Mouse (Mus musculus): Measurements from ENCODE around the gene Pax7. TPM values are rescaled to one million over a fixed set of nuclear protein-coding genes. Genes with fewer than 3 reads are reported as not detected.

Gene Pax7
- polyA plus RNA-seq, 1 experiment: 0.37 TPM

GRCm38 (mm10) chr4:139818163-139818562 lies 15.2 kb downstream of the Pax7 start:
- no peaks in the 10 kb centered on the region for H3K36me3 ChIP-seq (ENCODE audit: control insufficient read depth, insufficient read depth)
- peaks cover 26% of the 10 kb centered on the region for H3K27me3 ChIP-seq (ENCODE audit: control insufficient read depth, insufficient read depth, insufficient read length)
- no peak overlapping the region for H3ac ChIP-seq (ENCODE audit: control insufficient read depth, insufficient read length)
- no peak for TF ChIP-seq TCF3 (IDR thresholded peaks at IDR 0.05; ENCODE audit: insufficient read length, low read depth)
- no peak for TF ChIP-seq POLR2A (IDR thresholded peaks at IDR 0.05; ENCODE audit: insufficient read length, low read depth)
- no peak for TF ChIP-seq CEBPB (IDR thresholded peaks at IDR 0.05; ENCODE audit: insufficient read depth, poor library complexity, severe bottlenecking)
- no peak for TF ChIP-seq MYOD1 (IDR thresholded peaks at IDR 0.05; ENCODE audit: control insufficient read depth in 1 of 3, insufficient read length in 2 of 3, low read depth in 2 of 3)
- no peak for TF ChIP-seq USF1 (IDR thresholded peaks at IDR 0.05; ENCODE audit: low read depth)
- no peak for TF ChIP-seq REST (IDR thresholded peaks at IDR 0.05; ENCODE audit: insufficient read depth, insufficient read length)
- no peak for TF ChIP-seq TCF12 (IDR thresholded peaks at IDR 0.05; ENCODE audit: insufficient read depth, poor library complexity, severe bottlenecking)
- TF ChIP-seq MAX (IDR thresholded peaks at IDR 0.05; ENCODE audit: low read depth): no peak
- H3K79me2 ChIP-seq (ENCODE audit: control insufficient read depth, insufficient read depth): no peaks in the 10 kb centered on the region
- no peak overlapping the region for H3K4me2 ChIP-seq (ENCODE audit: low read depth)
- no peak overlapping the region for H3K4me3 ChIP-seq

- no peak overlapping the region for H3K4me2 ChIP-seq (ENCODE audit: low read depth)
- H3K27me3 ChIP-seq (ENCODE audit: control insufficient read depth, insufficient read depth, insufficient read length): peaks cover 4% of the 10 kb centered on the region
- no peak overlapping the region for H3ac ChIP-seq (ENCODE audit: control insufficient read depth, insufficient read length)
- no peak overlapping the region for H3K4me3 ChIP-seq
- no peaks in the 10 kb centered on the region for H3K36me3 ChIP-seq (ENCODE audit: control insufficient read depth, insufficient read depth)
- H3K79me2 ChIP-seq (ENCODE audit: control insufficient read depth, insufficient read depth): no peaks in the 10 kb centered on the region
- TF ChIP-seq TCF3 (IDR thresholded peaks at IDR 0.05; ENCODE audit: insufficient read length, low read depth) (no peak), USF1 (IDR thresholded peaks at IDR 0.05; ENCODE audit: low read depth) (no peak), REST (IDR thresholded peaks at IDR 0.05; ENCODE audit: insufficient read depth, insufficient read length) (no peak), CEBPB (IDR thresholded peaks at IDR 0.05; ENCODE audit: insufficient read depth, poor library complexity, severe bottlenecking) (no peak), POLR2AphosphoS2 (IDR thresholded peaks at IDR 0.05; ENCODE audit: insufficient read length, low read depth) (no peak), MYOG (IDR thresholded peaks at IDR 0.05; ENCODE audit: control insufficient read depth in 1 of 3, insufficient read depth in 1 of 3, insufficient read length in 2 of 3, low read depth in 2 of 3) (no peak), POLR2A (IDR thresholded peaks at IDR 0.05; ENCODE audit: insufficient read length, low read depth) (no peak), SRF (IDR thresholded peaks at IDR 0.05; ENCODE audit: control insufficient read depth, insufficient read length, low read depth) (no peak), E2F4 (IDR thresholded peaks at IDR 0.05; ENCODE audit: insufficient read depth) (no peak), MAX (IDR thresholded peaks at IDR 0.05; ENCODE audit: low read depth) (no peak)
These were observed 19.9 kb downstream of the Pax7 start for GRCm38 (mm10) chr4:139813371-139813960.

- no peak overlapping the region for H3ac ChIP-seq (ENCODE audit: control insufficient read depth, insufficient read length)
- H3K4me2 ChIP-seq (ENCODE audit: low read depth): no peak overlapping the region
- no peaks in the 10 kb centered on the region for H3K79me2 ChIP-seq (ENCODE audit: control insufficient read depth, insufficient read depth)
- H3K4me3 ChIP-seq: no peak overlapping the region
- no peak for TF ChIP-seq POLR2AphosphoS2 (IDR thresholded peaks at IDR 0.05; ENCODE audit: insufficient read length, low read depth)
- TF ChIP-seq MYOD1 (IDR thresholded peaks at IDR 0.05; ENCODE audit: control insufficient read depth in 1 of 3, insufficient read length in 2 of 3, low read depth in 2 of 3): no peak
- TF ChIP-seq E2F4 (IDR thresholded peaks at IDR 0.05; ENCODE audit: insufficient read depth): no peak
- TF ChIP-seq TCF3 (IDR thresholded peaks at IDR 0.05; ENCODE audit: insufficient read length, low read depth): no peak
- no peak for TF ChIP-seq POLR2A (IDR thresholded peaks at IDR 0.05; ENCODE audit: insufficient read length, low read depth)
- TF ChIP-seq REST (IDR thresholded peaks at IDR 0.05; ENCODE audit: insufficient read depth, insufficient read length): no peak
- TF ChIP-seq SRF (IDR thresholded peaks at IDR 0.05; ENCODE audit: control insufficient read depth, insufficient read length, low read depth): no peak
- no peak for TF ChIP-seq MYOG (IDR thresholded peaks at IDR 0.05; ENCODE audit: control insufficient read depth in 1 of 3, insufficient read depth in 1 of 3, insufficient read length in 2 of 3, low read depth in 2 of 3)
- no peak for TF ChIP-seq MAX (IDR thresholded peaks at IDR 0.05; ENCODE audit: low read depth)
- no peak for TF ChIP-seq USF1 (IDR thresholded peaks at IDR 0.05; ENCODE audit: low read depth)
- TF ChIP-seq CEBPB (IDR thresholded peaks at IDR 0.05; ENCODE audit: insufficient read depth, poor library complexity, severe bottlenecking): no peak
- TF ChIP-seq TCF12 (IDR thresholded peaks at IDR 0.05; ENCODE audit: insufficient read depth, poor library complexity, severe bottlenecking): no peak
- no peaks in the 10 kb centered on the region for H3K36me3 ChIP-seq (ENCODE audit: control insufficient read depth, insufficient read depth)
- H3K27me3 ChIP-seq (ENCODE audit: control insufficient read depth, insufficient read depth, insufficient read length): peaks cover 4% of the 10 kb centered on the region
These were observed 21.4 kb downstream of the Pax7 start for GRCm38 (mm10) chr4:139811901-139812300.

DNA sequence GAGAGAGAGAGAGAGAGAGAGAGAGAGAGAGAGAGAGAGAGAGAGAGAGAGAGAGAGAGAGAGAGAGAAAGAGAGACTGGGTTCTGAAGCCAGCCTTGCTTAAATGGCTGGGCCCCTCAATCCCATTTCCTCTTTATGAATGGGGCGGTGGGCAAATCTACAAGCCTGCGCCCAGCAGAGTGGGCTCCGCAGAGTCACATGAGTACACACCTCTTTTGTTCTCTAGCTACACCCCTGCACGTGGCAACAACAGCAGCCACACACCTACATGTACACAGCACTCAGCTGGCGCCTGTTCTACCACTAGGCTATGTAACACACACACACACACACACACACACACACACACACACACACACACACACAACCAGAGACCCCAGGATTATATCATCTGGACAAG lies 21.9 kb downstream of the Pax7 start:
- Histone ChIP-seq H3ac (ENCODE audit: control insufficient read depth, insufficient read length) (no peak overlapping the region), H3K27me3 (ENCODE audit: control insufficient read depth, insufficient read depth, insufficient read length) (peaks cover 4% of the 10 kb centered on the region), H3K4me3 (no peak overlapping the region), H3K4me2 (ENCODE audit: low read depth) (no peak overlapping the region), H3K36me3 (ENCODE audit: control insufficient read depth, insufficient read depth) (no peaks in the 10 kb centered on the region), H3K79me2 (ENCODE audit: control insufficient read depth, insufficient read depth) (no peaks in the 10 kb centered on the region)
- TF ChIP-seq TCF12 (IDR thresholded peaks at IDR 0.05; ENCODE audit: insufficient read depth, poor library complexity, severe bottlenecking): no peak
- no peak for TF ChIP-seq MYOG (IDR thresholded peaks at IDR 0.05; ENCODE audit: control insufficient read depth in 1 of 3, insufficient read depth in 1 of 3, insufficient read length in 2 of 3, low read depth in 2 of 3)
- TF ChIP-seq MYOD1 (IDR thresholded peaks at IDR 0.05; ENCODE audit: control insufficient read depth in 1 of 3, insufficient read length in 2 of 3, low read depth in 2 of 3): no peak
- no peak for TF ChIP-seq POLR2A (IDR thresholded peaks at IDR 0.05; ENCODE audit: insufficient read length, low read depth)
- no peak for TF ChIP-seq TCF3 (IDR thresholded peaks at IDR 0.05; ENCODE audit: insufficient read length, low read depth)
- TF ChIP-seq POLR2AphosphoS2 (IDR thresholded peaks at IDR 0.05; ENCODE audit: insufficient read length, low read depth): no peak
- TF ChIP-seq MAX (IDR thresholded peaks at IDR 0.05; ENCODE audit: low read depth): no peak
- no peak for TF ChIP-seq CEBPB (IDR thresholded peaks at IDR 0.05; ENCODE audit: insufficient read depth, poor library complexity, severe bottlenecking)
- TF ChIP-seq USF1 (IDR thresholded peaks at IDR 0.05; ENCODE audit: low read depth): no peak
- no peak for TF ChIP-seq REST (IDR thresholded peaks at IDR 0.05; ENCODE audit: insufficient read depth, insufficient read length)
- no peak for TF ChIP-seq E2F4 (IDR thresholded peaks at IDR 0.05; ENCODE audit: insufficient read depth)
- no peak for TF ChIP-seq SRF (IDR thresholded peaks at IDR 0.05; ENCODE audit: control insufficient read depth, insufficient read length, low read depth)

All from myocyte (in vitro differentiated cells).